Mouse (Mus musculus) CD8-positive naive resting alpha-beta T cell, adult 2 months (primary cell): ENCODE measurements around the gene Gm6710.
"Not testable (repeated sequence)": the region's sequence is repeated elsewhere in the genome, so short reads cannot be mapped to it uniquely, and the experiment has no call there.

Source experiments
- DNase-seq, 2 experiments: peaks; one replicate each; pipeline ENCODE4 v3.0.0; 2022; ENCODE audit warnings: low read depth in 2 of 2, low spot score in 2 of 2

Gm6710 gene

GRCm38 (mm10) chr2:175869024-175869423 is at the start of gene Gm6710:
Gm6710 (plus strand) TSS chr2:175869219.
- not testable (repeated sequence) for DNase-seq
